Mouse (Mus musculus) liver, postnatal 0 days (tissue): ENCODE data around the gene Rabgap1l. TPM values are rescaled to one million over a fixed set of nuclear protein-coding genes. Genes with fewer than 3 reads are reported as not detected.
A peak's percentile ranks its signal among the peaks of the same experiment; 100 is the strongest.

ENCODE experiments used
- ATAC-seq: fragments of 200-750 bp; cut with Nextera tagmentation; 2 replicates; pipeline ENCODE4 v1.8.0; 2017; ENCODE audit warnings: mild to moderate bottlenecking, moderate library complexity
- DNase-seq: peaks from one replicate; pipeline ENCODE4 v3.0.0-alpha.2; 2016
- H3K27ac ChIP-seq: fragments of 300-500 bp; sonication (generic); 2 replicates; pipeline ENCODE4 v1.5.1; 2014; ENCODE audit warnings: antibody characterized with exemption, moderate library complexity, mild to moderate bottlenecking, low read depth
- H3K27me3 ChIP-seq: fragments of 300-500 bp; sonication (generic); 2 replicates; pipeline ENCODE4 v1.6.1; 2014; ENCODE audit warnings: low read length, control low read depth, mixed read lengths; ENCODE audit not compliant: insufficient read depth
- H3K36me3 ChIP-seq: fragments of 300-500 bp; sonication (generic); replicated peaks from 2 replicates; pipeline ENCODE4 v1.6.1; 2014; ENCODE audit warnings: mild to moderate bottlenecking, control low read depth, low read length, moderate library complexity, mixed read lengths; ENCODE audit not compliant: insufficient read depth
- H3K4me1 ChIP-seq: fragments of 300-500 bp; sonication (generic); 2 replicates; pipeline ENCODE4 v1.6.1; 2014; ENCODE audit warnings: antibody characterized with exemption, mild to moderate bottlenecking, control low read depth; ENCODE audit not compliant: insufficient read depth
- H3K4me2 ChIP-seq: fragments of 300-500 bp; sonication (generic); 2 replicates; pipeline ENCODE4 v1.6.1; 2014; ENCODE audit warnings: low read depth, mild to moderate bottlenecking, low read length, moderate library complexity, mixed read lengths
- H3K4me3 ChIP-seq: fragments of 300-500 bp; sonication (generic); 2 replicates; pipeline ENCODE4 v1.5.1; 2014; ENCODE audit warnings: low read depth, low read length
- H3K9ac ChIP-seq: fragments of 300-500 bp; sonication (generic); replicated peaks from 2 replicates; pipeline ENCODE4 v1.6.1; 2014; ENCODE audit warnings: mild to moderate bottlenecking, moderate library complexity
- H3K9me3 ChIP-seq: fragments of 300-500 bp; sonication (generic); 2 replicates; pipeline ENCODE4 v1.6.1; 2016; ENCODE audit warnings: mild to moderate bottlenecking, control low read depth, low read length, mixed read lengths
- CTCF ChIP-seq: sonication (generic); IDR thresholded peaks from 2 replicates; pipeline ENCODE4 v1.5.1; 2016; ENCODE audit warnings: antibody characterized with exemption, low read depth
- EP300 ChIP-seq: IDR thresholded peaks from 2 replicates; pipeline ENCODE4 v1.6.1; 2016; ENCODE audit warnings: antibody characterized with exemption, low read depth, mild to moderate bottlenecking
- WGBS: fragments of 180-500 bp; shearing (Covaris S2); extraction: QIAGEN DNeasy Blood & Tissue Kit; methylation state at CpG from one replicate; pipeline ENCODE4 v1.1.7; 2014; ENCODE audit not compliant: insufficient replicate concordance; 5-methylcytosine and 5-hydroxymethylcytosine counted together
- polyA plus RNA-seq: library from polyadenylated mRNA; unstranded; fragments of >200 nt; fragmentation: Nextera tagmentation; extraction: Ambion mirVana; gene quantifications from 2 replicates; pipeline ENCODE4 v1.2.1, GENCODE M21; 2015

Gene Rabgap1l
- polyA plus RNA-seq, 1 experiment from 2014 or later: 21.6 TPM

GRCm38 (mm10) chr1:160535649-160536048, 257.4 kb downstream of the Rabgap1l start:
- no peak overlapping the region for H3K4me2 ChIP-seq
- H3K36me3 ChIP-seq: no peaks in the 10 kb centered on the region
- TF ChIP-seq EP300 (no peak), CTCF (no peak)
- H3K4me1 ChIP-seq: peaks cover 3% of the 10 kb centered on the region; the same call in 1 of the 2 replicates
- no peak overlapping the region for H3K9ac ChIP-seq
- ATAC-seq (no peak), DNase-seq (no peak)
- 91% methylated on average over 8 of the region's 8 CpGs for WGBS
- no peak overlapping the region for H3K27ac ChIP-seq
- no peak overlapping the region for H3K4me3 ChIP-seq
- no peaks in the 10 kb centered on the region for H3K9me3 ChIP-seq
- no peaks in the 10 kb centered on the region for H3K27me3 ChIP-seq

- H3K4me2 ChIP-seq: no peak overlapping the region
- H3K9me3 ChIP-seq: no peaks in the 10 kb centered on the region
- H3K27me3 ChIP-seq: no peaks in the 10 kb centered on the region
- H3K4me3 ChIP-seq: no peak overlapping the region
- WGBS: 80% methylated on average over 2 of the region's 2 CpGs
- no peak overlapping the region for H3K27ac ChIP-seq
- no peaks in the 10 kb centered on the region for H3K36me3 ChIP-seq
- ATAC-seq (no peak), DNase-seq (no peak)
- no peak for TF ChIP-seq EP300
- TF ChIP-seq CTCF: no peak
- H3K4me1 ChIP-seq: peaks cover 3% of the 10 kb centered on the region; the same call in 1 of the 2 replicates
- H3K9ac ChIP-seq: no peak overlapping the region
These were observed 258.3 kb downstream of the Rabgap1l start for GRCm38 (mm10) chr1:160534571-160535335.

GRCm38 (mm10) chr1:160533209-160533820, 259.7 kb downstream of the Rabgap1l start:
- TF ChIP-seq EP300: no peak
- TF ChIP-seq CTCF: no peak
- WGBS: 54% methylated on average over 6 of the region's 6 CpGs
- peaks cover 3% of the 10 kb centered on the region; the same call in 1 of the 2 replicates for H3K4me1 ChIP-seq
- H3K4me3 ChIP-seq: no peak overlapping the region
- no peaks in the 10 kb centered on the region for H3K36me3 ChIP-seq
- ATAC-seq (no peak), DNase-seq (no peak)
- no peak overlapping the region for H3K27ac ChIP-seq
- H3K27me3 ChIP-seq: no peaks in the 10 kb centered on the region
- H3K4me2 ChIP-seq: no peak overlapping the region
- H3K9ac ChIP-seq: no peak overlapping the region
- no peaks in the 10 kb centered on the region for H3K9me3 ChIP-seq

GRCm38 (mm10) chr1:160531402-160531801, 261.6 kb downstream of the Rabgap1l start:
- Histone ChIP-seq H3K4me1 (peaks cover 3% of the 10 kb centered on the region; the same call in 1 of the 2 replicates), H3K4me3 (no peak overlapping the region), H3K4me2 (no peak overlapping the region), H3K9me3 (no peaks in the 10 kb centered on the region), H3K27me3 (no peaks in the 10 kb centered on the region), H3K9ac (no peak overlapping the region), H3K27ac (no peak overlapping the region), H3K36me3 (no peaks in the 10 kb centered on the region)
- ATAC-seq (peak; percentile 65), DNase-seq (peak; percentile 76)
- TF ChIP-seq CTCF: no peak
- TF ChIP-seq EP300: no peak
- WGBS: 51% methylated on average over 5 of the region's 5 CpGs

- WGBS: 75% methylated on average over 3 of the region's 3 CpGs
- Histone ChIP-seq H3K4me3 (no peak overlapping the region), H3K27me3 (no peaks in the 10 kb centered on the region), H3K27ac (no peak overlapping the region), H3K4me2 (no peak overlapping the region), H3K9me3 (no peaks in the 10 kb centered on the region), H3K36me3 (no peaks in the 10 kb centered on the region), H3K4me1 (no peaks in the 10 kb centered on the region), H3K9ac (no peak overlapping the region)
- no peak for TF ChIP-seq CTCF
- TF ChIP-seq EP300: no peak
- ATAC-seq: no peak
- DNase-seq: no peak
These were observed 271.1 kb downstream of the Rabgap1l start for GRCm38 (mm10) chr1:160521918-160522317.

- Histone ChIP-seq H3K4me3 (no peak overlapping the region), H3K4me1 (no peaks in the 10 kb centered on the region), H3K9ac (no peak overlapping the region), H3K27ac (no peak overlapping the region), H3K9me3 (no peaks in the 10 kb centered on the region), H3K27me3 (no peaks in the 10 kb centered on the region), H3K36me3 (no peaks in the 10 kb centered on the region), H3K4me2 (no peak overlapping the region)
- 72% methylated on average over 3 of the region's 3 CpGs for WGBS
- no peak for TF ChIP-seq EP300
- no peak for TF ChIP-seq CTCF
- ATAC-seq (no peak), DNase-seq (no peak)
These were observed 272.3 kb downstream of the Rabgap1l start for GRCm38 (mm10) chr1:160520665-160521064.
